Mouse (Mus musculus) forebrain, embryonic 15.5 days (tissue): ENCODE data around the gene Rpl36-ps4. TPM values are rescaled to one million over a fixed set of nuclear protein-coding genes. Genes with fewer than 3 reads are reported as not detected.

Experiments
- ATAC-seq: fragments of 200-750 bp; cut with Nextera tagmentation; replicated peaks from 2 replicates; pipeline ENCODE4 v1.8.0; 2017; ENCODE audit warnings: mild to moderate bottlenecking, moderate TSS enrichment, moderate library complexity
- H3K27ac ChIP-seq: fragments of 300-500 bp; sonication (generic); replicated peaks from 2 replicates; pipeline ENCODE4 v1.5.1; 2015; ENCODE audit warnings: mild to moderate bottlenecking, inconsistent platforms
- H3K27me3 ChIP-seq: fragments of 300-500 bp; sonication (generic); 2 replicates; pipeline ENCODE4 v1.6.1; 2015; ENCODE audit warnings: inconsistent platforms
- H3K36me3 ChIP-seq: fragments of 300-500 bp; sonication (generic); 2 replicates; pipeline ENCODE4 v1.6.1; 2015; ENCODE audit warnings: mild to moderate bottlenecking, inconsistent platforms
- H3K4me1 ChIP-seq: fragments of 300-500 bp; sonication (generic); 2 replicates; pipeline ENCODE4 v1.6.1; 2015; ENCODE audit warnings: inconsistent platforms
- H3K4me2 ChIP-seq: fragments of 300-500 bp; sonication (generic); replicated peaks from 2 replicates; pipeline ENCODE4 v1.6.1; 2015; ENCODE audit warnings: mild to moderate bottlenecking, inconsistent platforms
- H3K4me3 ChIP-seq: fragments of 300-500 bp; sonication (generic); 2 replicates; pipeline ENCODE4 v1.5.1; 2015; ENCODE audit warnings: mild to moderate bottlenecking, inconsistent platforms
- H3K9ac ChIP-seq: fragments of 300-500 bp; sonication (generic); replicated peaks from 2 replicates; pipeline ENCODE4 v1.6.1; 2015; ENCODE audit warnings: mild to moderate bottlenecking, inconsistent platforms
- H3K9me3 ChIP-seq: fragments of 300-500 bp; sonication (generic); 2 replicates; pipeline ENCODE4 v1.6.1; 2016; ENCODE audit warnings: inconsistent platforms
- WGBS: fragments of 180-500 bp; shearing (Covaris S2); methylation state at CpG from one replicate; pipeline ENCODE4 v1.1.7; 2015; ENCODE audit warnings: mixed read lengths; 5-methylcytosine and 5-hydroxymethylcytosine counted together
- polyA plus RNA-seq: library from polyadenylated mRNA; unstranded; fragments of >200 nt; fragmentation: Nextera tagmentation; extraction: Ambion mirVana; gene quantifications from 2 replicates; pipeline ENCODE4 v1.2.1, GENCODE M21; 2015

Rpl36-ps4 gene
- polyA plus RNA-seq, result not detected in 2 replicates

DNA sequence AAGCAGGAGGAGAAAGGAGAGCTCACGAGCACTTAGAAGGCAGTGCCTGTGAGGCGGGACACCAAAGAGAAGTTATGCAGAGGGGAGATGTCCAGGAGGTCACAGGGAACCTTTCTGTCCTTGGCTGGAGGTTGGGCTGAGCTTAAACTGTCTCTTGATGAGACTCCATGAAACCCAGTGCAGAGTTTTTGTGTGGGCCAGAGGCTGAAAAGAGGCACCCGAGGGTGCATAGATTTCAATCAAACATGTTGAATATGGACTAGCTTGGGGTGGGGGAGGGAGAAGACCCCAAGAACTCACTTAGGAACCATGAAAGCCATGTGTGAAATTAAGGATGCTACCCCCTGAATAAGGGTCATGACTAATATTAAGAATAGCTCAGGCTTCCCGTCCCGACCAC lies at the start of gene Rpl36-ps4:
TSS of gene Rpl36-ps4 (plus strand) at position 301 of the 400 bp plus-strand sequence.
- Histone ChIP-seq H3K36me3 (no peaks in the 10 kb centered on the region), H3K4me1 (no peaks in the 10 kb centered on the region), H3K27me3 (no peaks in the 10 kb centered on the region), H3K9ac (no peak within 1 kb of the TSS), H3K27ac (no peak within 1 kb of the TSS), H3K4me2 (no peak within 1 kb of the TSS), H3K4me3 (no peak within 1 kb of the TSS), H3K9me3 (no peaks in the 10 kb centered on the region)
- no peak for ATAC-seq
- 91% methylated on average over 5 of the region's 5 CpGs for WGBS

- Histone ChIP-seq H3K9ac (no peak overlapping the region), H3K4me1 (0 out of 2 replicates have a peak, but pooled peaks cover 6% of the 10 kb centered on the region), H3K9me3 (no peaks in the 10 kb centered on the region), H3K27ac (no peak overlapping the region), H3K27me3 (no peaks in the 10 kb centered on the region), H3K4me3 (no peak overlapping the region), H3K4me2 (no peak overlapping the region), H3K36me3 (no peaks in the 10 kb centered on the region)
- WGBS, result 83% methylated on average over 13 of the region's 13 CpGs
- no peak for ATAC-seq
These were observed 49.2 kb upstream of the Rpl36-ps4 start for GRCm38 (mm10) chr17:87871461-87872126.

GRCm38 (mm10) chr17:87872286-87872685 lies 48.5 kb upstream of the Rpl36-ps4 start:
- H3K36me3 ChIP-seq, result no peaks in the 10 kb centered on the region
- H3K4me2 ChIP-seq, result no peak overlapping the region
- WGBS, result 6% methylated on average over 4 of the region's 4 CpGs
- ATAC-seq, result 0 out of 2 replicates have a peak, but pooled peaks have one; percentile 28
- H3K27ac ChIP-seq, result no peak overlapping the region
- H3K9me3 ChIP-seq, result no peaks in the 10 kb centered on the region
- H3K4me1 ChIP-seq, result peaks cover 9% of the 10 kb centered on the region
- H3K4me3 ChIP-seq, result no peak overlapping the region
- no peaks in the 10 kb centered on the region for H3K27me3 ChIP-seq
- no peak overlapping the region for H3K9ac ChIP-seq

DNA sequence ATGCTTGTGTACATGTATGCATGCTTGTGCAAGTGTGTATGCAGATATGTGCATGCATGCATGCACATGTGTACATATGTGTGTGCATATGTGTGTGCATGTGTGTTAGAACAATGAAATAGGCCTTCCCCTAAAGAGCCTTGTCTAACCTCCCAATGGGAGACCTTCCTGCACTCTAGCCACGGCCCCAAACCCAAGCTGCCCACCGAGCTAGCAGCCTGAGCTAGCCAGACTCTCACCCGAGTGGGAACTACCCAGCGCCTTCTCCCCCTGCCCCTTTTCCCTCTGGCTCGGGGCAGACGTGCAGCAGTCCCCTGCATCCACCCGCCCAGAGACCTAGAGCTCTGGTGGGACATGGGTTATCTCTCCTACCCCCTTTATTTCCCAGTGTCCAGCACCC lies 47.3 kb upstream of the Rpl36-ps4 start:
- H3K27me3 ChIP-seq, result no peaks in the 10 kb centered on the region
- H3K36me3 ChIP-seq, result no peaks in the 10 kb centered on the region
- no peak overlapping the region for H3K4me2 ChIP-seq
- WGBS, result 80% methylated on average over 7 of the region's 7 CpGs
- H3K4me3 ChIP-seq, result no peak overlapping the region
- peaks cover 14% of the 10 kb centered on the region for H3K4me1 ChIP-seq
- no peak for ATAC-seq
- no peaks in the 10 kb centered on the region for H3K9me3 ChIP-seq
- H3K27ac ChIP-seq, result no peak overlapping the region
- H3K9ac ChIP-seq, result no peak overlapping the region

DNA sequence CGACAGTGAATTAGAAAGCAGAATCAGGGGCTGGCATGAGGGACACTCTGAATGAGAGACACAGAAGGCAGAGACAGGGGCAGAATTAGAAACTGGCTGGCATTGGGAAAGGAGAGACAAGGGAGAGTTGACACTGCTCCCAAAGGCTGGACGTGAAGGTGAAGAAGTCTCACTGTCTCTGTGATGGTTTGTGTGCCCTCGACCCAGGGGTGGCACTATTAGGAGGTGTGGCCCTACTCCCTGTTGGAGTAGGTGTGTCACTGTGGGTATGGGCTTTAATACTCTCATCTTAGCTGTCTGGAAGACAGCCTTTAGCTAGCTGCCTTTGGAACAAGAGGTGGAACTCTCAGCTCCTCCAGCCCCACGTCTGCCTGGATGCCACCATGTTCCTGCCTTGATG lies 46.8 kb upstream of the Rpl36-ps4 start:
- Histone ChIP-seq H3K4me2 (no peak overlapping the region), H3K27me3 (no peaks in the 10 kb centered on the region), H3K9me3 (no peaks in the 10 kb centered on the region), H3K9ac (no peak overlapping the region), H3K4me3 (no peak overlapping the region), H3K36me3 (no peaks in the 10 kb centered on the region), H3K4me1 (peaks cover 16% of the 10 kb centered on the region), H3K27ac (no peak overlapping the region)
- 85% methylated on average over 4 of the region's 4 CpGs for WGBS
- ATAC-seq, result no peak

- H3K9me3 ChIP-seq, result no peaks in the 10 kb centered on the region
- 88% methylated on average over 8 of the region's 8 CpGs for WGBS
- no peak overlapping the region for H3K9ac ChIP-seq
- H3K4me3 ChIP-seq, result no peak overlapping the region
- H3K27me3 ChIP-seq, result no peaks in the 10 kb centered on the region
- no peaks in the 10 kb centered on the region for H3K36me3 ChIP-seq
- ATAC-seq, result no peak
- no peak overlapping the region for H3K27ac ChIP-seq
- peaks cover 25% of the 10 kb centered on the region for H3K4me1 ChIP-seq
- no peak overlapping the region for H3K4me2 ChIP-seq
These were observed 45.3 kb upstream of the Rpl36-ps4 start for GRCm38 (mm10) chr17:87875346-87875920.

- no peak; the same call in 1 of the 2 replicates for ATAC-seq
- Histone ChIP-seq H3K27ac (no peak overlapping the region), H3K4me2 (no peak overlapping the region), H3K4me1 (peaks cover 25% of the 10 kb centered on the region), H3K9ac (no peak overlapping the region), H3K36me3 (no peaks in the 10 kb centered on the region), H3K27me3 (no peaks in the 10 kb centered on the region), H3K4me3 (no peak overlapping the region), H3K9me3 (no peaks in the 10 kb centered on the region)
- 83% methylated on average over 11 of the region's 11 CpGs for WGBS
These were observed 44.3 kb upstream of the Rpl36-ps4 start for GRCm38 (mm10) chr17:87876295-87877000.

- Histone ChIP-seq H3K27me3 (no peaks in the 10 kb centered on the region), H3K4me1 (peaks cover 19% of the 10 kb centered on the region), H3K27ac (peak overlapping the region; percentile 52), H3K4me2 (peak overlapping the region; percentile 10; the same call in 1 of the 2 replicates), H3K4me3 (no peak overlapping the region), H3K36me3 (no peaks in the 10 kb centered on the region), H3K9ac (no peak overlapping the region), H3K9me3 (no peaks in the 10 kb centered on the region)
- WGBS, result 8% methylated on average over 25 of the region's 25 CpGs
- peak; percentile 51 for ATAC-seq
These were observed 43.3 kb upstream of the Rpl36-ps4 start for GRCm38 (mm10) chr17:87877207-87878073.

DNA sequence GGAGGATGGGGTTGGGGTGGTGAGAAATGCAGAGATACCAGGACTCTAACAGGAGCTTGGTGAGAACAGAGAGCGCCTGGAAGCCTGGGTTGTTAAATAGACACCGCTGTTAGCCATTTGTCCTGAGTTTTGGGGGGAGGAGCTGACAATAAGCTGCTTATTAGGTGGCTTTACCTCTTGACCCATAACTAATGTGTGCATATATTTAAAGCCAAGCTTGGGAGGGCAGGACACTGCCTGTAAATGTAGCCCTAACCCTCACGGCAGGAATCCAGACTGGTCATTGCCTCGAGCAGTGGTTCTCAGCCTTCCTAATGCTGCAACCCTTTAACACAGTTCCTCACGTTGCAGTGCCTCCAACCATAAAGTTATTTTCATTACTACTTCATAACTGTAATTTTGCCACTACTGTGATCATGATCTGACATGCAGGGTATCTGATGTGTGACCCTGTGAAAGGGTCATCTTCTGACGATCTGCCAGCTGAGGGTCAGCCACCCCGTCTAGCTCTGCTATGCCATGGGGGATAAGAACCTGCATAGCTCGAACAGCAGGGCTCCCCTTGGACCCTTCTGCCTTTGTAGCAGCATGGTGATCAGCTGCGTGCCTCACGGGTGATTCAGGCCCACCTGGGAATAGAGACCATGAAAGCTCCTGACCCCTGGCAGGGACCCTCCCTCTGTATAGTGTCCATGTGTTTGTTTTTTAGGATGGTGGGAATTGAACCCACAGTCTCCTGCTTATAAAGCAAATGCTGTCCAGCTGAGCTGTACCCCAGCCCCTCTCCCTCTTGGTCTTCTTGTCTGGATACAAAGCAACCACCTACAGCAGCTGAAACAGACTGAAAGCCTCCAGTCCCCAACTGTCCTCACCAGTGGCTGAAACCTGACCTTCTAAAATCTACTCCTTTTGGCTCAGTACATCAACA lies 42.0 kb upstream of the Rpl36-ps4 start:
- peaks cover 19% of the 10 kb centered on the region for H3K4me1 ChIP-seq
- no peak overlapping the region for H3K27ac ChIP-seq
- no peaks in the 10 kb centered on the region for H3K9me3 ChIP-seq
- WGBS, result 27% methylated on average over 10 of the region's 10 CpGs
- no peak overlapping the region for H3K4me3 ChIP-seq
- ATAC-seq, result no peak
- H3K9ac ChIP-seq, result no peak overlapping the region
- no peak overlapping the region for H3K4me2 ChIP-seq
- no peaks in the 10 kb centered on the region for H3K36me3 ChIP-seq
- H3K27me3 ChIP-seq, result no peaks in the 10 kb centered on the region

DNA sequence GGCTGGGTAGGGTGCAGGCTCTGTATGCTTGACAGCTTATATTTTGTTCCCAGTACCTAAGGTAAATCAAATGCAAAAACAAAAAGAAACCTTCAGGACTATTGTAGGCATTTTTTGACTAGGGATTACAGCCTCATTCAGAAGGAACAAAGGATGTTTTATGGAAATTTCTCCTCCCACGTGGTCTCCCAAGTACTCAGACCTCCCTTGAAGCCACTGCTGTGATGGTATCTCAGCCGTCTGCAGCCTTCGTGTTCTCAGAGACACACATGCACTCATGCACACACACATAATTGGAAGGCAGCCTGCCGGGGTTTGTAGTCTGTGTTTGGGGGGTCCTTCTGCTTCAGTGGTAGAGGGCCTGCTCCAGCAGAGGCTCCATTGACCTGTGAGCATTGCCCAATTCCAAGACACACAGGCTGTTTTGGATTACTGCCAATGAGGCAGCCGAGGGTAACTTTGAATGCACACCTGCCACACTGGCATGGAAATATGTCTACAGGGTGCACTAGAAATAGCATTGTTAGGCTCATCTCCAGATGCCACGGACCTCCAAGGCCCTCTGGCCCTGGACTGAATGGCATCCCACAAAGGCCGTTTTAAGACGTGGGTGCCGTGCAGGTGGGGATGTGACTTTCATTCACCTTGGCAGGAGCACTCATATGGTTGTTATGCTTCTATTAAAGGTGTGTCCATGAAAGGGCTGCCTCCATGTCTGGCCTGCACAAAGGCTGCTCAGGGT lies 41.1 kb upstream of the Rpl36-ps4 start:
- H3K27ac ChIP-seq, result no peak overlapping the region
- no peaks in the 10 kb centered on the region for H3K9me3 ChIP-seq
- no peak overlapping the region for H3K4me3 ChIP-seq
- no peak overlapping the region for H3K9ac ChIP-seq
- H3K36me3 ChIP-seq, result no peaks in the 10 kb centered on the region
- H3K27me3 ChIP-seq, result no peaks in the 10 kb centered on the region
- no peak overlapping the region for H3K4me2 ChIP-seq
- H3K4me1 ChIP-seq, result peaks cover 19% of the 10 kb centered on the region
- 18% methylated on average over 9 of the region's 9 CpGs for WGBS
- ATAC-seq, result peak; percentile 21; the same call in 1 of the 2 replicates
